Mouse (Mus musculus): Measurements from ENCODE around the gene Skap2.
A peak's percentile ranks its signal among the peaks of the same experiment; 100 is the strongest.

The Skap2 gene

DNA sequence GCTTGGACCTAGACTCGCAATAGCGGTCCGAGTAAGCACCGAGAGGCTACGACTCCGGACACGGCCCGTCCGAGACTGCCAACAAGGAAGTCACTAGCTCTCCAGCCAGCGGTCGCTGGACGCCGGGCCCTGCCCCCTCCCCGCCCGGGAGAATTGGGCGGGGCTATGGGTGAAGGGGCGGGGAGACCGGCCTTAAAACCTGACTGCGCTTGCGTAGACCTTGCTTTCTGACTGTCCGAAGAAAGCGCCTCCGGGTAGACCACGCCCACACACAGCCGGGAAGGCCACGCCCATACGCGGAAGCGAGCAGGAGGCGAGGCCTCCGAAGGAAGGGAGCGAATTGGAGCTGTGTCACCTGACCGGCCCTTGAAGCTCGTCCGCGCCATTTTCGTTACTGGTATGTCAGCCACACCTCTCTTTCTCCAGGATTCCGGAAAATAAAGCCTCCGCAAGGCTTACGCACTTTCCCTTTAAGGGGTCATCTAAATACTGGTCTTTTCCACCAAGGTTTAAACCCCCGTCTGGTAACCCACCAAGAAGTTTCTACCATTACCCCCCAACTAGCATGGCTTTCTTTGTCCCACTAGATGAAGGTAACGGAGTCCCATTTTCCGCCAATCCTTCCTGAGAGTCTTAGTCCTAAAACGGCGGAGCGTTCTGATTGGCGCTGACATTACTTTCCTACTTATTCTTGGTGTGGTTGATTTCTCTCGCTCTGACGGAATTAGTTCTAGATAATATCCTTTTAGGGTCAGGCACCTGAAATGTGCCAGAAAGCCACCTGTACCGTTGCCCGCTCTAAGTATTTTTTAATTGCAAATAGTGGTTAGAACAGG is at the start of gene Skap2:
Gene Skap2, minus strand, starts transcription at position 141 of the 836 bp plus-strand sequence.
- peak; percentile 99 for DNase-seq (ENCODE audit: low spot score in 2 of 2)

DNA sequence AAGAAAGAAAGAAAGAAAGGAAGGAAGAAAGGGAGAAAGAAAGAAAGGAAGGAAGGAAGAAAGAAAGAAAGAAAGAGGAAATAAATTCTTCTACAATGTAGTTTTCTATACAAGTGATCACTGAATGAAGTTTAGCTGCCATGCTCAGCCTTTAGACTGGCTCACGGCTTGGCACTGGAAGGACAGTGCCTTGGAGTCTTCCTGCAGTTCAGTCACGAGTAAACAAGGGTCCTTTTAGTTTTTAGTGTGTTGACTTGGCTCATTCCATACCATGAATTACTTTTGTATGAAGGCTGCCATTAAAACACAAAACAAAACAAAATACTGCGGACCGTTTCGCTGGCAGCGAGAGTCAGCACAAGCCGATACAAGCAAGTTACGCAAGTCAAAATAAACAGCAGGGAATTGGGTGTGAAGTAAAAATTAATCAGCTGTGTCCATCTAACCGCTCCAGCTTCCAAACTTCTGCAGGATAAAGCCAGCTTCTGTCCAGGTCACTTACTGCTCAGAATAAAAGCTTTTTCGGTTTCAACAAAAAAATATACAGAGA is 46.6 kb upstream of the Skap2 start:
- no peak for DNase-seq (ENCODE audit: low spot score in 2 of 2)

DNA sequence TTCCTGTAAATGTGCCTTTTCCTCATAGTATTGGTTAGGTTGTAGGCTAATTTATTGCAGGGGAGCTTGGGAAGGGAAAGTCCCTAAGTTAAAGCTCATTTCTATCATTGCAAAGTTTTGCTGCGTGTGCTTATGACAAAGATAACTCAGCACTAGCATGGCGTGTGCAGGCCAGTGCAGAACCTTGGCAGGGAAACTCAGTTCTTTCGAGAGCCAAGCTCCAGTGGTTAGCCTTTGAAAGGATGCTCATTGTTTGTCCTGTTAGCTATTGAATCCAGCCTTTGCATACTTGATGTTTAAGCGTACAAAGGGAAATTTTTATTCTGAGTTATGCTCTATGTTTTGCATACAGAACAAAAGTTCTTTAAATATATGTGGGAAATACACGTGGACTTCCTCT is 45.8 kb upstream of the Skap2 start:
- DNase-seq (ENCODE audit: low spot score in 2 of 2): no peak

DNA sequence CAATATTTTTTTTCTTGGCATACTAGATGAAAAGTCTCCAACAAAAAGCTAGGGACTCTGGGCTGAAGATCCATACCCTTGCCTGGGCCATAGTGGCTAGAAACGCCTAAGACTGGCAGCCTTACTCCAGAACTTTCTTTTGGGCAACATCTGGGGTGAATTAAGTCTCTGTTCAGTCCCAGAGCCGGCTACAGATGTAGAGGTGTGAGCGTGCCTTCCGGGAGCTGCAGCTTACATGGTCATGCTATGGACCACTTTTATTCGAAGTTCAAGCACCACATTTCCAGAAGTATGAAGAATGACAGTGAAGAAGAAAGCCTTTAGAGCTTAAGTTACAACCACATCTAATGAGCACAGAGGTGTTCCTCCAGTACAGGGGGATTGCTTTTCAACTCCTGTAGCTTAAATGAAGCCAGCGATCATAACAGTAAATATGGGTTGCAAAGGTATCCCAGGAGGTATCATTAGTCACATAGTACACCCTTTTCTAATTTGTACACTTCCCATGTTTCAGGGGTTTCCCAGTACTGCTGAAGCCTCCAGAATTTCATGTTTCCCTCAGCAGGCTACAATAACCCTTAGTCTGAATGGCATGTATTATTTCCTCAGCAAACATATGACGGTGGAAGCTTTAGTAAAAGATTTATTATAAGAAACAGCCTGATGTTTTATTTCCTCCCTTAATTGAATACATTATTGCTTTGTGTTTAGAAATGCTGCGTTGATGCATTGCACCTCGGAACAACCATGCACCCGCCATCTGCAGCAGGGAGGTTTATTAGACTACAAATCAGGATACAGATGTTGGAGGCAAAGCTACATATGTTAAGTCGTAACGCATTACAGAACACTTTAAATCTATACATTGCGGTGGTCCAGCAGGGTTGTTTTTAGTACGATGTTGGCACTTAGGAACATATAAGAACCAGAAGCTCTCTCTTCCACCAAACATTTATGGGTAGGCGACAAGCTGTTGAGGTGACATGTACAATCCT is 41.5 kb upstream of the Skap2 start:
- DNase-seq (ENCODE audit: low spot score in 2 of 2): no peak

GRCm38 (mm10) chr6:52050062-52050461 is 37.7 kb upstream of the Skap2 start:
- no peak for DNase-seq (ENCODE audit: low spot score in 2 of 2)

DNA sequence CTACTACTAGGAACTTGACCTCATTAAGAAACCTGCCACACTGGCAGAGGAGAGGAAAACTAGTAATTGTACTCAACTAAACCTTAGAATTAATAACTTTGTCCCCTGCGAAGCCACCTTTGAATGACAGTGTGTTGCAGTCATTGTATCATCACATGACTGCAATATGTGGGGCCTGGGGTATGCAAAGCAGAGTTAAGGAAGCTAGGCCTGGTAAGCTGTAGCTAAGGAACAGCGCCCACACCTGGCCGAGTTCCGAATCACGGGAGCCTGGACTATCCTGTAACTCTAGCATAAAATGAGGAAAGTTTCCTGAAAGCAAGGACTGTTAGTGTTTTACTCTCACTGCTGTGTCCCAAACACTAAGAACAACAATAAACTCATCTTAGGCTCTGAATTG is 33.2 kb upstream of the Skap2 start:
- DNase-seq (ENCODE audit: low spot score in 2 of 2): no peak

DNA sequence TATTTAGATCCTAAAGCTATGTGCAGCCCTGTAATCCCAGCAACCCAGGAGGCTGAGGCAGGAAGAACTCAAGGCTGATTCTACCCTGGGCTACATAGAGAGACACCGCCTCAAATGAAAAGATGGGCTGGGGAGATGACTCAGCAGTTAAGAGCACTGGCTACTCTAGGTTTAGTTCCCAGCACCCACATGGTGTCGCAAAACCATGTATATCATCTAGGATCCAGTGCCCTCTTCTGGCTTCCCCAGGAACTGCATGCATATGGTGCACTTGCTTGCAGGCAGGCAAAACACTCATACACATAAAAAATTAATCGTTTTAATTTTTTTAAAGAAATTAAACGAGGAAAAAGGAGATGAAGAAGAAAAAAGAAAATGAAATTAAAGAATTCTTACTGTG is 23.7 kb upstream of the Skap2 start:
- DNase-seq (ENCODE audit: low spot score in 2 of 2): peak in 1 of 2 experiments; percentile 13

DNA sequence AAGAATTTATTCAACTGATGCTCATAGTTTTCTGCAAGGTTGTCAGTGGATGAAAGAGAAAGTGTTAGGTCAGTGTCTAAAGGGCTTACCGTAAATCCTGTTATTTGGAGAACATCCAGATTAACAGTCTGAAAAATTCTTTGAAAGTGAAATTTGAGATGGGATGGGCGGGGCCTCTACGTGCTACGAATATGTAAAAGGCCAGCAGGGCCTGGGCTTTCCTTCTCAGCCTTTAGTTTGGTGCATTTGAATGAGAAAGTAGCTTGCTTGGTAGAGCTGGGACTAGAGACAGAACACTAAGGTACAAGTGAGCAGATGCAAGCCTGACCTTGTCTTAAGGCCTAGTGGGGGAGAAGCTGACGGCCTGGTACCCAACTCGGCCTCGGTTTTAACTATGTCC is 18.8 kb upstream of the Skap2 start:
- no peak for DNase-seq (ENCODE audit: low spot score in 2 of 2)

- no peak for DNase-seq (ENCODE audit: low spot score in 2 of 2)
Measured at GRCm38 (mm10) chr6:52028131-52028530, 15.8 kb upstream of the Skap2 start.

GRCm38 (mm10) chr6:52027181-52027580 is 14.8 kb upstream of the Skap2 start:
- no peak for DNase-seq (ENCODE audit: low spot score in 2 of 2)

DNA sequence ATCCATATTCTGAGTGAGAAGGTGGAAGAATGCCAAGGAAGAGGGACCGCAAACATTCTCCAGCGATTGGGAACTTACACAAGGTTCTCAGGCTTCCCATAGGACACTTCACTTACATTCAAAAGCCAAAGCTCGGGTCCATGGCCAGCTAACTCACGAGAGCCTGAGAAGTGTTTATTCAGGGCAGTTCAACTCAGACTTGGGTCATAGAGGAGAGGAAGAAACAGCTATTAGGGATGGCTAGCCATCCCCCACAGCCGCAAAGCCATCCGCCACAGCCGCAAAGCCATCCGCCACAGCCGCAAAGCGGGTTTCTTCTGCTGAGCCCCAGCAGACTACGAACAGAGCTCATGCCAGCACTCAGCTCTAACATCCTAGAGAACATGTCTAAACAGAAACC is 13.9 kb upstream of the Skap2 start:
- DNase-seq (ENCODE audit: low spot score in 2 of 2): no peak

DNA sequence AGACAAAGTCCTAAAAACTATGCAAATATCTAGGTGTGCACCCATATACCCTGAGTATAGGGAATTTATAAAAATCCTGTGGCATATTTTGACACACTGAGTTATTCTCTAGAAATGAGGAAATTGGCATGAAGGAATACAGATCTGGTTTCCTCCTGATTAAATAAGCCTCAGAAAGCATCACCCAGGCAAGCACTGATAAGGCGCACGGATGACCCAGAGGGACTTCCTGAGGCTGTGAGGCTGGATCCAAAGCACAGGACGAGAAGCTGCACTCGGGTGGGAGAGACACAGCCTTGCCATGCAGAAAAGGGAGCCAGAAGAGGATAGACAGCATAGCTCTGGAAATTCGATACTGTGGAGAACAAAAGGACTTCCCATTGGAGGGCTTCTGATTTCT is 12.4 kb upstream of the Skap2 start:
- DNase-seq (ENCODE audit: low spot score in 2 of 2): no peak

DNA sequence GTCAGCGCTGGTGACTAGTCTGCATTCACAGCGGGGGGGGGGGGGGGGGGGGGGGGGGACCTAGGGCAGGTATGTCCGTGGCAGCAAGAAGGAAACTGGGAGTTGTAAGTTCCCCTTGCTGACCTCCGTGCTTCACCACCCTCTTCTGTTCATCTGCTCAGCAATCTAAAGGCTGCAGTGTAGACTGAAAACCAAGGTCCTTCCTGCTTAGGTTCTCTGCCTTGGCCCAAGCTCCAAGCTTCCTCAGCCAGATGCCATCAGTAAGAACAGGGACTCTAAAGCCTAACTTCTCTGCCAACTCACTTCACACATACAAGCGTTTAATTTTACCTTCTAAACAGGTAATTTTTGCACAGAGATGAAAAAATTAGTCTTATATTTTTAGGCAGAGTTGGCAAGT is 10.0 kb upstream of the Skap2 start:
- no peak for DNase-seq (ENCODE audit: low spot score in 2 of 2)

GRCm38 (mm10) chr6:52020276-52020675 is 7.9 kb upstream of the Skap2 start:
- no peak for DNase-seq (ENCODE audit: low spot score in 2 of 2)

DNA sequence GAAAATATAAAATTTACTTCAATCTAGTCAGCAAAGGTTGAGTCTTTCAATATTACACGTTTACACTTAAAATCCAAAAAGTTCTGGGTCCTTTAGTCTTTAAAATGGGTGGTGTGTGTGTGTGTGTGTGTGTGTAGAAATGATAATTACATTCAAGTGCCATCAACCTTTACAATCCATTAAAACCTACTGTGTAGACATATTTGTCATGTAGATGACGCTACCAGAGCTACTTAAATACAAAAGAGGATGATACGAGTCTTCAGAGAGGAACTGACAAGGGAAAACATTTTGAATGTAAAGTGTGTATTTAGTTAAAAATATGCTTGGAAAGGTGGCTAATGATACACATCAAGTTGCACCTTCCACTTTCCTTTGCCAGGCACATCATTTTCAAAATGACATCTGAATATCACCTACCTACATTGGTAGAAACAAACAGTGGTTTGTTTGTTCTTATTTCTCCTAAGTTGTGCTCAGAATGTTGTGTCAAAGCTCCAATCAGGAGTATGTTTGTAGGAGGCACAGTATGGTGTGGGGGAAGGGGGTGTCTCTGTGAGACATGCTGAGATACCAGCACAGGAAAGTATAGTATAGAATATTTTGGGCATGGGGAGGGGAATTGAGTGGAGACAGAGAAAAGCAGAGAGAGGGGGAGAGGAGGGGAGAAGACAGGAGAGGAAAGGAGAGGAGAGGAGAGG is 1.0 kb upstream of the Skap2 start:
- no peak for DNase-seq (ENCODE audit: low spot score in 2 of 2)

- no peak for DNase-seq (ENCODE audit: low spot score in 2 of 2)
Measured at GRCm38 (mm10) chr6:52011559-52012408, 565 bp downstream of the Skap2 start.

- no peak for DNase-seq (ENCODE audit: low spot score in 2 of 2)
Measured at GRCm38 (mm10) chr6:52009385-52009784, 3.0 kb downstream of the Skap2 start.

DNA sequence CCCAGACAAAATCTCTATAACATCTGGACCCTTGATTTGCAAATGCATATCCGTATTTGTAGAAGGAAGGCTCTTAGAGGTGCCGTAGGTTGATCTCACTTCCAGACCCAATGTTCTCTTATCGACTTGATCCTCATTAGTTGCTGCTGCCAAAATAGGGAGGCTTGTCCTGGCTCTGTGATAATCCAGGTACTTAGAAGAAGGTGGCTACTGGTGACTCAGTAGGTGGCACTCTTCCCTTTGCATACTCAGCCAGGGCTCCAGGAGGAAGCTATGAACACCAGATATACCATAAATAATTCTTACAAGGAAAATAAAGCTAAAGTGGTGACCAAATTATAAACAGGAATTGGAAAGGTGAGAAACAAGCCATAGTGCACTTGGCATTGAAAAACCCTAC is 3.6 kb downstream of the Skap2 start:
- DNase-seq (ENCODE audit: low spot score in 2 of 2): no peak

- DNase-seq (ENCODE audit: low spot score in 2 of 2): no peak
Measured at GRCm38 (mm10) chr6:52006649-52007218, 5.6 kb downstream of the Skap2 start.

DNA sequence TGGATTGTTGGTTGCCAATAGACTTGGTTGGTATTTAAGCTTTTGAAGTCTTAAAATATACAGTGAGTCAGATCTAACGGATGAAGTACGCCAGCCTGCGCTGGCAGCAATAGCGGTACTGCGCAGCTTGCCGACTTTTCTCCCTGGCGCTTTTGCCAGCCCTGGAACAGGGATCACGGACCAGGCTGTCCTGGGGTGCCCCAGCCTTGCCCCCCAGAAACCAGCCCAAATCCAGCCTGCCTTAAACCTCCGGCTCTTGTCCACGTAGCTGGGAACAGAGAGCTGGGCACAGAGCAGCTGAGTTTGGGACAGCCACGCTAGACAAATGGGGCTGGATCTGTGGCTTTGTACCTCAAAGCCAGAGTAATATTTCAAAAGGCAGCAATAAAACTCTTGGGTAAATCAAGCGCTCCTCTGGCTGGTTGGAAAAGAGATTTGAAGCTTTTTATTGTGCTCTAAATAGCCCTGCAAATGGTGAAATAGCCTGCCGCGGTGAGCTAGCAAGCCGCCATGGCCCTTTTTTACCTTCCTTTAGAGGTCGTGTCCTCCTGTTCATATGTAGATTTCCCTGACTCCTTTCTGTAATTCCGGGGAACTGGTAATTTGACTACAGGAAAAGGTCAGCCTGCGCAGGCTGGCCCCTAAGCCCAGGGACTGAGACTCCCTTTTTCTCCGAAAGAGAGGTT is 6.2 kb downstream of the Skap2 start:
- no peak for DNase-seq (ENCODE audit: low spot score in 2 of 2)

All from natural killer cell, adult 2 months (primary cell).